Mouse (Mus musculus) liver, adult 2 months (tissue): ENCODE measurements at regions not wholly inside any gene's neighbourhood (a gene's known extent, or its start where the extent isn't known, plus 50 kb on each side); places are given as distances from the start of the nearest gene placed in this dataset.

Experiments
- CTCF ChIP-seq: fragments of 200-500 bp; IDR thresholded peaks from 2 replicates; pipeline ENCODE4 v1.5.1; 2011; ENCODE audit warnings: low read depth, low read length, control low read depth
- POLR2A ChIP-seq: fragments of 200-500 bp; IDR thresholded peaks from 2 replicates; pipeline ENCODE4 v1.6.1; 2011; ENCODE audit warnings: low read length, control low read depth; ENCODE audit not compliant: insufficient read depth; ENCODE audit errors: extremely low read depth

- TF ChIP-seq CTCF (no peak), POLR2A (no peak)
These were observed 74.7 kb upstream of the Sesn3 start for GRCm38 (mm10) chr9:14199983-14200700.
